Mouse (Mus musculus) liver, embryonic 14.5 days (tissue): ENCODE data around the gene Pld1.

Experiments used
- CTCF ChIP-seq: IDR thresholded peaks from 2 replicates; pipeline ENCODE4 v1.5.1; 2016; ENCODE audit warnings: antibody characterized with exemption, low read depth, control low read depth
- EP300 ChIP-seq: IDR thresholded peaks from 2 replicates; pipeline ENCODE4 v1.6.1; 2016; ENCODE audit warnings: antibody characterized with exemption, low read depth

- TF ChIP-seq CTCF (no peak), EP300 (no peak)
Measured at GRCm38 (mm10) chr3:28033898-28034297, 95.4 kb downstream of the Pld1 start.
